8 mouse cellular contexts compared by ENCODE assay signal in genomic region chr16:56028722-56029551, GRCm38 (mm10). TPM values are rescaled to one million over a fixed set of nuclear protein-coding genes. Genes with fewer than 3 reads are reported as not detected.
DNase-seq lines count a peak whose midpoint lies in the region; ATAC-seq and TF ChIP-seq lines count a peak whose summit lies in the region.

No protein-coding gene starts in this region.

- WGBS in heart, adult 2 months: under 1% methylated on average over 62 of the region's 62 CpGs
- WGBS in embryonic facial prominence, embryonic 10.5 days: under 1% methylated on average over 62 of the region's 62 CpGs
- WGBS in hindbrain, embryonic 15.5 days: under 1% methylated on average over 55 of the region's 62 CpGs
- under 1% methylated on average over 61 of the region's 62 CpGs for WGBS in lung, embryonic 14.5 days

- intact Hi-C loops in heart, adult 2 months (cut with DNase I): loop anchor here (1.0 to 2.0 kb wide), 2 partner anchors 46 to 55 kb away; no protein-coding TSS in a partner anchor

- TF ChIP-seq EP300 in heart, adult 2 months (IDR thresholded peaks at IDR 0.05; ENCODE audit: insufficient read depth, low read depth, low read length): no peak

- TF ChIP-seq POLR2A in heart, adult 2 months (IDR thresholded peaks at IDR 0.05; ENCODE audit: insufficient read depth, low read depth, low read length): no peak

- H3K4me3 ChIP-seq in heart, adult 2 months: peak overlapping the region; percentile 62
- H3K4me3 ChIP-seq in E14TG2a.4 (replicated peaks; ENCODE audit: low read length): peak overlapping the region; percentile 96
- peak overlapping the region; percentile 94 for H3K4me3 ChIP-seq in embryonic facial prominence, embryonic 10.5 days
- H3K4me3 ChIP-seq in hindbrain, embryonic 15.5 days: peak overlapping the region; percentile 95
- peak overlapping the region; percentile 96 for H3K4me3 ChIP-seq in lung, embryonic 14.5 days (ENCODE audit: low read depth, low read length)

- H3K4me1 ChIP-seq in heart, adult 2 months (ENCODE audit: control insufficient read depth, insufficient read depth, low read length): peaks cover 3% of the 10 kb centered on the region; the same call in 1 of the 2 replicates
- H3K4me1 ChIP-seq in E14TG2a.4 (replicated peaks; ENCODE audit: low read depth, low read length): peaks cover 50% of the 10 kb centered on the region
- H3K4me1 ChIP-seq in embryonic facial prominence, embryonic 10.5 days: peaks cover 19% of the 10 kb centered on the region
- peaks cover 25% of the 10 kb centered on the region for H3K4me1 ChIP-seq in hindbrain, embryonic 15.5 days (replicated peaks)
- peaks cover 7% of the 10 kb centered on the region for H3K4me1 ChIP-seq in lung, embryonic 14.5 days (ENCODE audit: insufficient read depth)

- peaks cover 1% of the 10 kb centered on the region; the same call in 1 of the 2 replicates for H3K79me2 ChIP-seq in heart, adult 2 months (replicated peaks; ENCODE audit: control insufficient read depth, insufficient read depth, low read length)

- H3K9ac ChIP-seq in heart, adult 2 months (ENCODE audit: low read depth, low read length): peak overlapping the region; percentile 86
- peak overlapping the region; percentile 94 for H3K9ac ChIP-seq in hindbrain, embryonic 15.5 days
- H3K9ac ChIP-seq in lung, embryonic 14.5 days: peak overlapping the region; percentile 95

- ATAC-seq in hindbrain, embryonic 15.5 days (ENCODE audit: low FRiP score, low read depth): peak; percentile 90
- peak; percentile 89 for ATAC-seq in lung, embryonic 14.5 days (ENCODE audit: insufficient read depth)

- no peak for TF ChIP-seq CTCF in heart, adult 2 months (IDR thresholded peaks at IDR 0.05)
- no peak for TF ChIP-seq CTCF in E14TG2a.4 (conservative IDR thresholded peaks at IDR 0.05; ENCODE audit: low read length)
- no peak for TF ChIP-seq CTCF in lung, embryonic 14.5 days (IDR thresholded peaks at IDR 0.05; ENCODE audit: low read depth)

- H3K36me3 ChIP-seq in heart, adult 2 months (ENCODE audit: control insufficient read depth, insufficient read depth, low read length): peaks cover 25% of the 10 kb centered on the region
- peaks cover 54% of the 10 kb centered on the region for H3K36me3 ChIP-seq in E14TG2a.4 (ENCODE audit: insufficient read depth, low read length)
- peaks cover 57% of the 10 kb centered on the region for H3K36me3 ChIP-seq in embryonic facial prominence, embryonic 10.5 days (replicated peaks)
- H3K36me3 ChIP-seq in hindbrain, embryonic 15.5 days: peaks cover 21% of the 10 kb centered on the region
- H3K36me3 ChIP-seq in lung, embryonic 14.5 days (ENCODE audit: insufficient read depth): peaks cover 39% of the 10 kb centered on the region

- H3K4me2 ChIP-seq in hindbrain, embryonic 15.5 days: peak overlapping the region; percentile 77
- H3K4me2 ChIP-seq in lung, embryonic 14.5 days: peak overlapping the region; percentile 82

- no peaks in the 10 kb centered on the region for H3K27me3 ChIP-seq in heart, adult 2 months (ENCODE audit: control insufficient read depth, insufficient read depth, low read length)
- no peaks in the 10 kb centered on the region for H3K27me3 ChIP-seq in E14TG2a.4 (ENCODE audit: insufficient read depth, low read length)
- no peaks in the 10 kb centered on the region for H3K27me3 ChIP-seq in embryonic facial prominence, embryonic 10.5 days (replicated peaks; ENCODE audit: low read depth, poor library complexity, severe bottlenecking)
- H3K27me3 ChIP-seq in hindbrain, embryonic 15.5 days: no peaks in the 10 kb centered on the region
- H3K27me3 ChIP-seq in lung, embryonic 14.5 days (ENCODE audit: insufficient read depth, low read length): no peaks in the 10 kb centered on the region

- peak overlapping the region; percentile 95 for H3K27ac ChIP-seq in heart, adult 2 months
- peak overlapping the region; percentile 98 for H3K27ac ChIP-seq in embryonic facial prominence, embryonic 10.5 days (replicated peaks)
- peak overlapping the region; percentile 93 for H3K27ac ChIP-seq in hindbrain, embryonic 15.5 days (replicated peaks)
- peak overlapping the region; percentile 90 for H3K27ac ChIP-seq in lung, embryonic 14.5 days (ENCODE audit: low read depth)

- DNase-seq in heart, adult 2 months: no peak
- DNase-seq in heart, adult 18-20 months: no peak
- DNase-seq in embryonic facial prominence, embryonic 10.5 days (ENCODE audit: low spot score): no peak
- peak; percentile 61 for DNase-seq in lung, embryonic 14.5 days
- peak; percentile 61 for DNase-seq in retina, embryonic 14.5 days (ENCODE audit: low spot score)
- DNase-seq in right cerebral cortex, postnatal 25 days: no peak

- no peaks in the 10 kb centered on the region for H3K9me3 ChIP-seq in E14TG2a.4 (ENCODE audit: low read length)
- H3K9me3 ChIP-seq in embryonic facial prominence, embryonic 10.5 days: no peaks in the 10 kb centered on the region
- no peaks in the 10 kb centered on the region for H3K9me3 ChIP-seq in hindbrain, embryonic 15.5 days
- no peaks in the 10 kb centered on the region for H3K9me3 ChIP-seq in lung, embryonic 14.5 days (ENCODE audit: low read depth, low read length)

RNA-seq across cellular contexts. Expression of gene Pcnp, which starts 0.6 kb away (rescaled TPM):
- 10 to 100 TPM; 47.1 to 50.7 TPM for total RNA-seq in heart, adult 2 months (2021)
- polyA plus RNA-seq in heart, adult 2 months (2012; rRNA removed): 15.1 and 30.1 TPM in 2 replicates
- 10 to 100 TPM; 46.4 to 55.3 TPM for total RNA-seq in heart, adult 18-20 months (2021)
- 307 and 319 TPM in 2 replicates for polyA plus RNA-seq in embryonic facial prominence, embryonic 10.5 days (2016; fragmentation: Nextera tagmentation; extraction: Ambion mirVana)
- polyA plus RNA-seq in hindbrain, embryonic 15.5 days (2015; fragmentation: Nextera tagmentation; extraction: Ambion mirVana): 193 and 199 TPM in 2 replicates
- 231 and 252 TPM in 2 replicates for polyA plus RNA-seq in lung, embryonic 14.5 days (2014; fragmentation: Nextera tagmentation; extraction: Ambion mirVana)

RNA-seq across cellular contexts. Expression of gene Trmt10c, which starts 8.7 kb away (rescaled TPM):
- 10 to 100 TPM; 12.0 TPM for total RNA-seq in heart, adult 2 months (2021)
- 2.5 and 4.2 TPM in 2 replicates for polyA plus RNA-seq in heart, adult 2 months (2012; rRNA removed)
- 10 to 100 TPM; 13.1 to 13.2 TPM for total RNA-seq in heart, adult 18-20 months (2021)
- polyA plus RNA-seq in embryonic facial prominence, embryonic 10.5 days (2016; fragmentation: Nextera tagmentation; extraction: Ambion mirVana): 33.6 TPM in 2 replicates
- polyA plus RNA-seq in hindbrain, embryonic 15.5 days (2015; fragmentation: Nextera tagmentation; extraction: Ambion mirVana): 17.7 and 18.0 TPM in 2 replicates
- polyA plus RNA-seq in lung, embryonic 14.5 days (2014; fragmentation: Nextera tagmentation; extraction: Ambion mirVana): 27.5 and 30.2 TPM in 2 replicates

RNA-seq across cellular contexts. Expression of gene Senp7, which starts 19.2 kb away (rescaled TPM):
- 10 to 100 TPM; 14.4 to 15.6 TPM for total RNA-seq in heart, adult 2 months (2021)
- 2.9 and 6.1 TPM in 2 replicates for polyA plus RNA-seq in heart, adult 2 months (2012; rRNA removed)
- 10 to 100 TPM; 14.2 to 16.0 TPM for total RNA-seq in heart, adult 18-20 months (2021)
- polyA plus RNA-seq in embryonic facial prominence, embryonic 10.5 days (2016; fragmentation: Nextera tagmentation; extraction: Ambion mirVana): 30.9 and 35.3 TPM in 2 replicates
- 45.5 and 50.4 TPM in 2 replicates for polyA plus RNA-seq in hindbrain, embryonic 15.5 days (2015; fragmentation: Nextera tagmentation; extraction: Ambion mirVana)
- polyA plus RNA-seq in lung, embryonic 14.5 days (2014; fragmentation: Nextera tagmentation; extraction: Ambion mirVana): 29.6 and 30.3 TPM in 2 replicates

RNA-seq across cellular contexts. Expression of gene Zbtb11, which starts 55.3 kb away (rescaled TPM):
- total RNA-seq in heart, adult 2 months (2021): 10 to 100 TPM; 10.3 to 11.2 TPM
- polyA plus RNA-seq in heart, adult 2 months (2012; rRNA removed): 2.3 and 4.5 TPM in 2 replicates
- 10 to 100 TPM; 12.3 to 12.5 TPM for total RNA-seq in heart, adult 18-20 months (2021)
- 17.1 and 18.7 TPM in 2 replicates for polyA plus RNA-seq in embryonic facial prominence, embryonic 10.5 days (2016; fragmentation: Nextera tagmentation; extraction: Ambion mirVana)
- polyA plus RNA-seq in hindbrain, embryonic 15.5 days (2015; fragmentation: Nextera tagmentation; extraction: Ambion mirVana): 22.1 and 23.3 TPM in 2 replicates
- polyA plus RNA-seq in lung, embryonic 14.5 days (2014; fragmentation: Nextera tagmentation; extraction: Ambion mirVana): 21.0 and 22.1 TPM in 2 replicates

Comparison
In these comparisons a context has a peak if more than half of its experiments do, and no peak if none do; other contexts are left out.
1. DNase-seq: peak in lung, embryonic 14.5 days (single experiment) and retina, embryonic 14.5 days (single experiment); none in heart, adult 2 months (0 of 2), heart, adult 18-20 months (0 of 2), embryonic facial prominence, embryonic 10.5 days (single experiment) and right cerebral cortex, postnatal 25 days (single experiment).
2. Peak in every context shown above with its lines, with median percentiles within 50 percentile points of each other: H3K27ac ChIP-seq, H3K4me3 ChIP-seq and H3K9ac ChIP-seq.